Mouse (Mus musculus): ENCODE results near the gene Tprn.

Gene Tprn

GRCm38 (mm10) chr2:25263623-25264285, 1.3 kb downstream of the Tprn start:
- no peak for ATAC-seq (ENCODE audit: insufficient number of reproducible peaks, low FRiP score, low TSS enrichment)

GRCm38 (mm10) chr2:25264286-25264660, 1.9 kb downstream of the Tprn start:
- ATAC-seq (ENCODE audit: insufficient number of reproducible peaks, low FRiP score, low TSS enrichment): no peak

- ATAC-seq (ENCODE audit: insufficient number of reproducible peaks, low FRiP score, low TSS enrichment): no peak
Measured at GRCm38 (mm10) chr2:25264851-25265250, 2.4 kb downstream of the Tprn start.

GRCm38 (mm10) chr2:25265897-25266656, 3.7 kb downstream of the Tprn start:
- peak; percentile 65 for ATAC-seq (ENCODE audit: insufficient number of reproducible peaks, low FRiP score, low TSS enrichment)

- ATAC-seq (ENCODE audit: insufficient number of reproducible peaks, low FRiP score, low TSS enrichment): no peak
Measured at GRCm38 (mm10) chr2:25266720-25267119, 4.3 kb downstream of the Tprn start.

GRCm38 (mm10) chr2:25267241-25267640, 4.8 kb downstream of the Tprn start:
- no peak for ATAC-seq (ENCODE audit: insufficient number of reproducible peaks, low FRiP score, low TSS enrichment)

- no peak for ATAC-seq (ENCODE audit: insufficient number of reproducible peaks, low FRiP score, low TSS enrichment)
Measured at GRCm38 (mm10) chr2:25267746-25268309, 5.4 kb downstream of the Tprn start.

- ATAC-seq (ENCODE audit: insufficient number of reproducible peaks, low FRiP score, low TSS enrichment): peak; percentile 75
Measured at GRCm38 (mm10) chr2:25271827-25272511, 9.6 kb downstream of the Tprn start, which contains the start of the genes Ssna1 and Anapc2. TSS of gene Ssna1 (minus strand) at chr2:25272438. TSS of gene Anapc2 (plus strand) at chr2:25272478.

GRCm38 (mm10) chr2:25272515-25272914, 10.1 kb downstream of the Tprn start:
- ATAC-seq (ENCODE audit: insufficient number of reproducible peaks, low FRiP score, low TSS enrichment): peak; percentile 19; the same call in 1 of the 2 replicates

GRCm38 (mm10) chr2:25273010-25273409, 10.6 kb downstream of the Tprn start:
- ATAC-seq (ENCODE audit: insufficient number of reproducible peaks, low FRiP score, low TSS enrichment): no peak

- ATAC-seq (ENCODE audit: insufficient number of reproducible peaks, low FRiP score, low TSS enrichment): 0 out of 2 replicates have a peak, but pooled peaks have one; percentile 61
Measured at GRCm38 (mm10) chr2:25278928-25279882, 16.8 kb downstream of the Tprn start.

GRCm38 (mm10) chr2:25285551-25285950, 23.1 kb downstream of the Tprn start:
- no peak for ATAC-seq (ENCODE audit: insufficient number of reproducible peaks, low FRiP score, low TSS enrichment)

- ATAC-seq (ENCODE audit: insufficient number of reproducible peaks, low FRiP score, low TSS enrichment): no peak
Measured at GRCm38 (mm10) chr2:25286314-25286713, 23.9 kb downstream of the Tprn start.

- ATAC-seq (ENCODE audit: insufficient number of reproducible peaks, low FRiP score, low TSS enrichment): no peak
Measured at GRCm38 (mm10) chr2:25286837-25287636, 24.6 kb downstream of the Tprn start.

- ATAC-seq (ENCODE audit: insufficient number of reproducible peaks, low FRiP score, low TSS enrichment): no peak
Measured at GRCm38 (mm10) chr2:25287927-25288649, 25.7 kb downstream of the Tprn start, which contains the start of gene Tmem210. TSS of gene Tmem210 (plus strand) at chr2:25288145.

GRCm38 (mm10) chr2:25288734-25289345, 26.4 kb downstream of the Tprn start:
- ATAC-seq (ENCODE audit: insufficient number of reproducible peaks, low FRiP score, low TSS enrichment): no peak

GRCm38 (mm10) chr2:25289651-25290050, 27.2 kb downstream of the Tprn start, which contains the start of gene Lrrc26:
TSS of gene Lrrc26 (plus strand) at chr2:25289915.
- ATAC-seq (ENCODE audit: insufficient number of reproducible peaks, low FRiP score, low TSS enrichment): no peak
